Mouse (Mus musculus) kidney, adult 2 months (tissue): ENCODE results near the gene Fam241b. TPM values are rescaled to one million over a fixed set of nuclear protein-coding genes. Genes with fewer than 3 reads are reported as not detected.

Source experiments
- DNase-seq: peaks from one replicate; pipeline ENCODE4 v3.0.0; 2021
- H3K27ac ChIP-seq: fragments of 200-500 bp; 2 replicates; pipeline ENCODE4 v1.5.1; 2012; ENCODE audit warnings: low read depth, low read length, control low read depth, inconsistent platforms; ENCODE audit not compliant: insufficient read depth
- H3K27me3 ChIP-seq: fragments of 200-500 bp; replicated peaks from 2 replicates; pipeline ENCODE4 v1.6.1; 2012; ENCODE audit warnings: mild to moderate bottlenecking, moderate library complexity, low read length, inconsistent platforms; ENCODE audit not compliant: control insufficient read depth, insufficient read depth
- H3K36me3 ChIP-seq: fragments of 200-500 bp; 2 replicates; pipeline ENCODE4 v1.6.1; 2012; ENCODE audit warnings: mild to moderate bottlenecking, moderate library complexity, low read length, inconsistent platforms; ENCODE audit not compliant: control insufficient read depth, insufficient read depth
- H3K4me1 ChIP-seq: fragments of 200-500 bp; 2 replicates; pipeline ENCODE4 v1.6.1; 2011; ENCODE audit warnings: low read length; ENCODE audit not compliant: control insufficient read depth, insufficient read depth
- H3K4me3 ChIP-seq: fragments of 200-500 bp; 2 replicates; pipeline ENCODE4 v1.5.1; 2011; ENCODE audit warnings: mild to moderate bottlenecking, low read depth, low read length, control low read depth; ENCODE audit not compliant: insufficient read depth
- CTCF ChIP-seq: fragments of 200-500 bp; conservative IDR thresholded peaks from 2 replicates; pipeline ENCODE4 v1.5.1; 2011; ENCODE audit warnings: low read depth, mild to moderate bottlenecking, control low read depth, low read length, moderate library complexity, mixed read lengths; ENCODE audit not compliant: insufficient read depth, insufficient read length
- POLR2A ChIP-seq: fragments of 200-500 bp; IDR thresholded peaks from one replicate; pipeline ENCODE4 v1.6.1; 2011; ENCODE audit warnings: low read depth, low read length, control low read depth
- WGBS: fragments of 180-500 bp; shearing (Covaris S2); methylation state at CpG from one replicate; pipeline ENCODE4 v1.1.7; 2018; 5-methylcytosine and 5-hydroxymethylcytosine counted together
- polyA plus RNA-seq: library from polyadenylated mRNA; depleted of rRNA; stranded (reverse); fragments of >200 nt; gene quantifications from 2 replicates; pipeline ENCODE4 v1.2.3, GENCODE M21; 2012

The Fam241b gene
- polyA plus RNA-seq, 1 experiment, result 9.6 TPM

- Histone ChIP-seq H3K4me3 (no peak overlapping the region), H3K27me3 (no peaks in the 10 kb centered on the region), H3K27ac (no peak overlapping the region), H3K4me1 (no peaks in the 10 kb centered on the region), H3K36me3 (no peaks in the 10 kb centered on the region)
- 75% methylated on average over 6 of the region's 6 CpGs for WGBS
- TF ChIP-seq CTCF (no peak), POLR2A (no peak)
- no peak for DNase-seq
Observed at GRCm38 (mm10) chr10:62182471-62183014, 38.8 kb upstream of the Fam241b start.

DNA sequence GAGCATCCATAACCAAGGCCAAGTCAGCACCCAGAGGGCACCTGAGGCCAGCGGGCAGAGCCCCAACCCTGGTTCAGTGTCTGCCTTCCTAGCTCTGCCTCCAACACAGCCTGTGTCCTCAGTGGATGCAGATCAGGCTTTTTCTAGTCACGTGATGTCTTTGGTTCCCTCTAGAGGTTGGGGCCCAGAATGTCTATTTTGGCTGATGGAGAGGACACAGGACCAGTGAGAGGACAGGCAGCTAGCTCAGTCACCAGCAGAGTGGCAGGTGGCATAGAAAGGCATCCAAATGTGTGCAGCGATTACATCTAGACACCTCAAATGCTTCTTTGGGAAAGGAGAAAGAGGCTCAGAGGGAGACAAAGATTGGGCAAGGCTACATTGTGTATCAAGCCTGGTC is 38.0 kb upstream of the Fam241b start:
- Histone ChIP-seq H3K4me3 (no peak overlapping the region), H3K4me1 (no peaks in the 10 kb centered on the region), H3K36me3 (no peaks in the 10 kb centered on the region), H3K27me3 (no peaks in the 10 kb centered on the region), H3K27ac (no peak overlapping the region)
- TF ChIP-seq POLR2A, result no peak
- TF ChIP-seq CTCF, result no peak
- DNase-seq, result no peak
- WGBS, result 56% methylated on average over 3 of the region's 3 CpGs

DNA sequence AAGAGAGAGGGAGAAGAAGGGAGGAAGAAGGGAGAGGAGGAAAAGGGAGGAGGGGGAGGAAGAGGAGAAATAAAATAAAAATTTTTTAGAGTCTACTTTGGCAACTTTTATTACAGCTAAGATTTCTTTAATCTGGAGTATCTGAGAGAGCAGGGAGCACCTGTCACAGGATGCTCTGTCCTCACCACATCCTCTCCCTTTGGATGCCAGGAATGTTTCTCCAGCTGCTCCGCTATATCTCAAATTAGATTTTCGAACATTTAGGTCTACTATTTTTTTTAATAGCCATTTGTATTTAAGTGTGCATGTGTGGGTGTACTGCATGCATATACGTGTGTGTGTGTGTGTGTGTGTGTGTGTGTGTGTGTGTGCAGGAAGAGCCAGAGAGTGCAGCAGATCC is 36.2 kb upstream of the Fam241b start:
- Histone ChIP-seq H3K36me3 (no peaks in the 10 kb centered on the region), H3K27ac (no peak overlapping the region), H3K4me1 (no peaks in the 10 kb centered on the region), H3K4me3 (no peak overlapping the region), H3K27me3 (no peaks in the 10 kb centered on the region)
- 80% methylated on average over 3 of the region's 3 CpGs for WGBS
- DNase-seq, result no peak
- no peak for TF ChIP-seq POLR2A
- no peak for TF ChIP-seq CTCF

GRCm38 (mm10) chr10:62174533-62175313 is 31.0 kb upstream of the Fam241b start:
- H3K4me1 ChIP-seq, result no peaks in the 10 kb centered on the region
- DNase-seq, result no peak
- TF ChIP-seq POLR2A (no peak), CTCF (no peak)
- no peaks in the 10 kb centered on the region for H3K36me3 ChIP-seq
- H3K27ac ChIP-seq, result no peak overlapping the region
- WGBS, result 61% methylated on average over 15 of the region's 15 CpGs
- H3K27me3 ChIP-seq, result no peaks in the 10 kb centered on the region
- no peak overlapping the region for H3K4me3 ChIP-seq

GRCm38 (mm10) chr10:62173941-62174448 is 30.3 kb upstream of the Fam241b start:
- no peak for DNase-seq
- TF ChIP-seq POLR2A (no peak), CTCF (no peak)
- Histone ChIP-seq H3K4me3 (no peak overlapping the region), H3K27ac (no peak overlapping the region), H3K27me3 (no peaks in the 10 kb centered on the region), H3K36me3 (no peaks in the 10 kb centered on the region), H3K4me1 (no peaks in the 10 kb centered on the region)
- 49% methylated on average over 9 of the region's 9 CpGs for WGBS

GRCm38 (mm10) chr10:62172841-62173553 is 29.3 kb upstream of the Fam241b start:
- Histone ChIP-seq H3K4me1 (no peaks in the 10 kb centered on the region), H3K27me3 (no peaks in the 10 kb centered on the region), H3K36me3 (no peaks in the 10 kb centered on the region), H3K4me3 (no peak overlapping the region), H3K27ac (no peak overlapping the region)
- no peak for TF ChIP-seq POLR2A
- TF ChIP-seq CTCF, result no peak
- WGBS, result 21% methylated on average over 9 of the region's 9 CpGs
- DNase-seq, result no peak

DNA sequence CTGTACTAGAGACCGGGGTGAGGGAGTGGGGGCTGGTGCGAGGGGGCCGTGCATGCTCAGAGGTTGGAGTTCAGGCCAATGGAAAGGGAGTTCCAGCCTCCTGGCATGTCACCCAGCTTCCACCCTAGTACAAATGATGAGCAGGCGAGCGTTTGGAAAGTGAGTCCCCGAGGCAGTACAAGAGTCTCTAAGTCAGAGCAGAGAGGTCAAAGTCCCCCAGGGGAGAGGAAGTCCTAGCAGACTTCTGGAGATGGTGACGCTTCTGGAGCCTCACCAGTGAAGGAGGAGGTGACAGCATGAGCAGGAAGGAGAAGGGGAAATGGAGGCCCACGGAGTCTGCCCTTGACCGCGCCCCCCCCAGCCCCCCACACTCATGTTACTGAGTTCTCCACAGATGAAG is 18.7 kb upstream of the Fam241b start:
- H3K4me3 ChIP-seq, result no peak overlapping the region
- no peaks in the 10 kb centered on the region for H3K4me1 ChIP-seq
- WGBS, result 17% methylated on average over 10 of the region's 10 CpGs
- TF ChIP-seq POLR2A, result no peak
- TF ChIP-seq CTCF, result no peak
- no peaks in the 10 kb centered on the region for H3K27me3 ChIP-seq
- DNase-seq, result peak; percentile 52
- H3K36me3 ChIP-seq, result no peaks in the 10 kb centered on the region
- H3K27ac ChIP-seq, result no peak overlapping the region
